Mouse (Mus musculus): ENCODE measurements around the gene E2f4.

E2f4 gene

DNA sequence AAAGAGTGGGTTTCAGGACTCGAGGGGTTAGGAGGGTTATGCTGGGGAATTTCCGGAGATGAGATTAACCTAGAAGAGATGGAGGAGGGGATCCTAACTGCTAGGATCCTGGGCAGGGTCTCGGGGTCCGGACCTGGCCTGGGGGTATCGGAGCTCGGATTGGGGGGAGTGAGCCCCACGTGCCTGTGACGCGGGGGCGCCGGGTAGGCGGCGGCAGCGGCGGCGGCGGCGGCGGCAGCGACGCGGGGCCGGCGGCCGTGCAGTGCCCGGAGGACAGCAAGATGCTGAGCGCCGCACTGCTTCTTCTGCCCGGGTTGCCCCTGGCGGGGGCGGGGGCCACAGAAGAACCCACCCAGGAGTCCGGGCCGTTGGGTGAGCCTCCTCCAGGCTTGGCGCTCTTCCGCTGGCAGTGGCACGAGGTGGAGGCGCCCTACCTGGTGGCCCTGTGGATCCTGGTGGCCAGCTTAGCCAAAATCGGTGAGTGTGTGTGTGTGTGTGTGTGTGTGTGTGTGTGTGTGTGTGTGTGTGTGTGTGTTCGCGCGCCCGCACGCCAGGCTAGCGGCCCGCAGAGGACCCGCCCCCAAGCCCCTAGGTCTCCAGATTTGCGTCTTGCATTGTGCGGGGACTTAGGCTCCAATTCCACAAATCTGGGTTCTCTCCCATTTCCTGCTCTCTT is 51.8 kb downstream of the E2f4 start:
- no peak for DNase-seq

DNA sequence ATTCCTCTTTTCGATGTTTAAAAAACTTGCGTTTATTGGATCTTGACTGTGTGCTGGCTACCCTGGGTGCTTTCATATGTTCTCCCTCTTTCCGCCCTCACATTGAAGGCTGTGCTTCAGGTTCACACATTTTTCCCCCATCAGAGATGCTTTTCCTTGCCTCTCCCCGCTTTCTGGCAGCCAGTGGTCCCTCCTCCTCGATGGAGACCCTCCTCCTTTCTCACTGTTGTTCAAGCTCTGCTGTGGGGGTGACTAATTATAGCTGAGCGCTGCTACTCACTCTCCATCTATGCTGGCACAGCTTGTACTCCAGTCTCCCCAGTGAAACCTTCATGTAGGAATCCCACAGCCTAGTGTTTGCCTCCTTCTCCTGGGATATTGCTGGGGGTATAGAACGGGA is 52.7 kb downstream of the E2f4 start:
- DNase-seq: no peak

DNA sequence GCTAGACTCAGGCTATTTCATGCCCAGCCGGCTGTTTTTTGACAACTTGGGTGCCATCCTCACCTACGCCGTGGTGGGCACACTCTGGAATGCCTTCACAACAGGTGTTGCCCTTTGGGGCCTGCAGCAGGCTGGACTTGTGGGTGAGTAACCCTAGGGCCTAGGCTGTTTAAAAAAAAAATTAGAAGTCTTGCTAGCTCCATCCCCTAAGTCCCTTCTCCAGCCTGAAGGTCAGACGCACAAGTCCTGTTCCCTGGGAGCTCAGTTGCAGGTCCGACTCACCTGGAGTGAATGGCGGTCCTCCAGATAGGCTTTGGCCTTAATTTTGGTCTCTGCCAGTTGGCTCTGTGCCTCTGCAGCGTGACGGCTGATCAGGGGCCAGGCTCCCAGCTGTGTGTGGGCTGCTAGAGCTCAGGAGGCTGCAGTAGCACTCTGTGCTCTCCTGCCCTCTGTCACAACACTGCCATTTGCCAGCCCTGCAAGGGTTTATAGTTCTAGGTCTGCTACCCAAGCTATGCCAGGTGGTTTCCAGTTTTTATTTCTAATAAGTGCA is 56.2 kb downstream of the E2f4 start:
- no peak for DNase-seq

DNA sequence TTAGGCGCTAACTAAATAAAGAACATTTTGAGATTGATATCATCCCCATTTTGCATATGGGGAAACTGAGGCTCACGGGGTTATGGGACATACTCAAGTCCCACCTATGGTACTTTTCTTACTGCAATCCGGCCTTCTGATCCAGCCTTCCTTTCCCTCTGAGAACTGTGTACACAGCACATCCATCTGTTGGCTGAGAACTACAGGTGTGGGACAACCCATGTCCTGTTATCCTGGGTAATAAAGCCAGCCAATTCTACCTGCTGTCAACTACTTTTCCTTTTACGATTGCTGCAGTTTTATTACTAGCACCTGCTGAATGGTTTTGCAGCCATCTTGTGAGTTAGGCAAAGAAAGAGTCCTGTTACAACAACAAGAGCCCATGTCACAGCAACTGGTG is 57.1 kb downstream of the E2f4 start:
- DNase-seq: no peak
